Mouse (Mus musculus) CH12.LX (cell line): ENCODE results near the gene Tbc1d9b.

Experiments
- CTCF ChIP-seq, 2 experiments: IDR thresholded peaks in 1 of 2; conservative IDR thresholded peaks in 1 of 2; 2 replicates each; pipeline ENCODE4 v1.5.1; 2011 to 2012; ENCODE audit warnings: low read depth in 2 of 2, low read length in 2 of 2, improper control_type of control experiment in 1 of 2, inconsistent platforms in 1 of 2, mild to moderate bottlenecking in 1 of 2, moderate library complexity in 1 of 2
- E2F4 ChIP-seq: IDR thresholded peaks from 2 replicates; pipeline ENCODE4 v1.6.1; 2011; ENCODE audit warnings: low read depth, low read length, improper control_type of control experiment; ENCODE audit not compliant: insufficient replicate concordance
- EP300 ChIP-seq: IDR thresholded peaks from 2 replicates; pipeline ENCODE4 v1.6.1; 2011; ENCODE audit warnings: low read length, improper control_type of control experiment
- HCFC1 ChIP-seq: IDR thresholded peaks from 2 replicates; pipeline ENCODE4 v1.6.1; 2012; ENCODE audit warnings: low read depth, mild to moderate bottlenecking, inconsistent platforms, low read length, improper control_type of control experiment
- MAFK ChIP-seq: IDR thresholded peaks from 2 replicates; pipeline ENCODE4 v1.6.1; 2011; ENCODE audit warnings: low read length, improper control_type of control experiment; ENCODE audit not compliant: insufficient replicate concordance
- MAX ChIP-seq: IDR thresholded peaks from 2 replicates; pipeline ENCODE4 v1.6.1; 2011; ENCODE audit warnings: low read length, improper control_type of control experiment
- MXI1 ChIP-seq: IDR thresholded peaks from 2 replicates; pipeline ENCODE4 v1.6.1; 2011; ENCODE audit warnings: mild to moderate bottlenecking, low read depth, low read length, improper control_type of control experiment
- PAX5 ChIP-seq: IDR thresholded peaks from 2 replicates; pipeline ENCODE4 v1.6.1; 2012; ENCODE audit warnings: low read length, inconsistent platforms, mixed read lengths
- POLR2A ChIP-seq: IDR thresholded peaks from 2 replicates; pipeline ENCODE4 v1.6.1; 2011; ENCODE audit warnings: low read depth, mild to moderate bottlenecking, improper control_type of control experiment, low read length
- TCF12 ChIP-seq: IDR thresholded peaks from 2 replicates; pipeline ENCODE4 v1.6.1; 2014; ENCODE audit warnings: low read depth, mild to moderate bottlenecking, inconsistent platforms, low read length, improper control_type of control experiment
- UBTF ChIP-seq: IDR thresholded peaks from 2 replicates; pipeline ENCODE4 v1.6.1; 2012; ENCODE audit warnings: low read depth, mild to moderate bottlenecking, inconsistent platforms, low read length, improper control_type of control experiment, moderate library complexity
- USF1 ChIP-seq: IDR thresholded peaks from 2 replicates; pipeline ENCODE4 v1.6.1; 2014; ENCODE audit warnings: low read depth, mild to moderate bottlenecking, inconsistent platforms, low read length, improper control_type of control experiment
- ZC3H11A ChIP-seq: IDR thresholded peaks from 2 replicates; pipeline ENCODE4 v1.6.1; 2012; ENCODE audit warnings: low read depth, mild to moderate bottlenecking, inconsistent platforms, low read length, improper control_type of control experiment
- ZMIZ1 ChIP-seq: IDR thresholded peaks from 2 replicates; pipeline ENCODE4 v1.6.1; 2012; ENCODE audit warnings: low read depth, mild to moderate bottlenecking, inconsistent platforms, low read length, improper control_type of control experiment

- TF ChIP-seq CTCF (conservative IDR thresholded peaks at IDR 0.05 in 1 of 2, IDR thresholded peaks at IDR 0.05 in 1 of 2; ENCODE audit: low read depth in 2 of 2, low read length in 2 of 2) (no peak), TCF12 (no peak), EP300 (no peak), MAFK (no peak), ZC3H11A (no peak), HCFC1 (no peak), POLR2A (no peak), PAX5 (no peak), MAX (no peak), USF1 (no peak), E2F4 (no peak), UBTF (no peak), ZMIZ1 (no peak), MXI1 (no peak)
Measured at GRCm38 (mm10) chr11:50104016-50104415, 27.2 kb upstream of the Tbc1d9b start.
